Mouse (Mus musculus) frontal cortex, postnatal 25 days (tissue): ENCODE measurements at regions not wholly inside any gene's neighbourhood (a gene's known extent, or its start where the extent isn't known, plus 50 kb on each side); places are given as distances from the start of the nearest gene placed in this dataset.
A peak's percentile ranks its signal among the peaks of the same experiment; 100 is the strongest.
"Not testable (repeated sequence)": the region's sequence is repeated elsewhere in the genome, so short reads cannot be mapped to it uniquely, and the experiment has no call there.

Experiments
- DNase-seq, 2 experiments: peaks; one replicate each; pipeline ENCODE4 v3.0.0; 2022; ENCODE audit warnings: low spot score in 2 of 2

- no peak for DNase-seq
Observed at GRCm38 (mm10) chr6:140816359-140816758, 87.3 kb downstream of the Gm11077 start.

DNA sequence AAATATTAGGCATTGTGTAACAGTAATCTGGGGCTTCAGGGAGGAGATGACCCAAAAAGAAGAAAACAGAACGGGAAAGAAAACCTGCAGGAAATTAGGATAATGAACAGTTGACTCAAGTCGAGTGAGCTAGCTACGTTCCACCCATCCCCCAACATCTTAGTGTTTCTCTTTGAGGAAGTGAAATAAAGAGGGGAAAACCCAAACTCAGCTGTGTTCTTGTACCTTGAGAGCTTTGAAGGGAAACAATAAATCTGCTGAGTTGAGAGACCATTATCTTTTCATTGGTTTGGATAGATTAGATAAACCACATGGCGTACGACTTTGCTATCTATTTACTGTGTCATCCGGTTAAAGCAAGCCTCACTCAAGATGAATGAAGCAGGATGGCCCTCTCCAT lies 87.7 kb downstream of the Gm11077 start:
- no peak for DNase-seq

DNA sequence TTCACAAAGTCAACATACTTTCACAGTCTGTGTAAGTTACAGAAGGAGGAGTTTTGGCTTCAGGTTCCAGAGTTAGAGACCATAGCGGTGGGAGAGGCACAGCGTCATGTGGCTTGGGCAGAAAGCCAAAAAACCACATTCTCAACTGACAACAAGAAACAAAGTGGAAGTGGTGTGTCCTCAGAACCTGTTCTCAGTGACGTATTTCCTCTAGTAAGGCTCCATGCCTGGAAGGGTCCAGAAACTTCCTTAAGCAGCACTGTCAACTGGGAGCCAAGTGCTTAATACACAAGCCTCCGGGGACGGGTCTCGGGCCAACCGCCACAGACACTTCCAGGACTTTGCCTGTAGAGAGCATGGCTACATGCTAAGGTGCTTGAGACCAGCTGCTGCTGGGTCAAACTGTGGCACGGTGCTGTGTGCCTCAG lies 90.4 kb downstream of the Gm11077 start:
- no peak for DNase-seq

GRCm38 (mm10) chr6:140826522-140826921 lies 97.4 kb downstream of the Gm11077 start:
- DNase-seq = no peak

DNA sequence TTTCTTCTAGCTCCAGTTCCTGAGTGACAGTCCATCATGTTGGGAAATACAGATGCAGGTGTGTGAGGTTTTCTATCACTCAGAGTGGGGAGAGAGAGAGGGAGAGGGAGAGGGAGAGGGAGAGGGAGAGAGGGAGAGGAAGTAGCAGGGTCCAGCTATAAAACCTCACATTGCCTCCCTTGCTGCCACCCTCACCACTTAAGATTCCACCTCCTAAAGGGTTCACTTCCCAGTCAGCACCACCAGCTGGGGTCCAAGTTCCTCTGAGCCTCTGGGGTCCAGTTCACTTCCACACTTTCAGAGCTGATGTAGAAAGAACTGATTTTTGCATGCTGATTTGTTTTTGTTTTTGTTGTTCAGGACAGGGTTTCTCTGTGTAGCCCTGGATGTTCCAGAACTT lies 98.6 kb downstream of the Gm11077 start:
- no peak for DNase-seq

- DNase-seq = no peak
Observed at GRCm38 (mm10) chr6:140843292-140843991, 114.4 kb downstream of the Gm11077 start.

GRCm38 (mm10) chr6:140847165-140847564 lies 118.1 kb downstream of the Gm11077 start:
- DNase-seq = no peak

- no peak for DNase-seq
Observed at GRCm38 (mm10) chr6:140852420-140852819, 123.3 kb downstream of the Gm11077 start.

GRCm38 (mm10) chr6:140853508-140853907 lies 124.4 kb downstream of the Gm11077 start:
- peak in 1 of 2 experiments; percentile 41 for DNase-seq

DNA sequence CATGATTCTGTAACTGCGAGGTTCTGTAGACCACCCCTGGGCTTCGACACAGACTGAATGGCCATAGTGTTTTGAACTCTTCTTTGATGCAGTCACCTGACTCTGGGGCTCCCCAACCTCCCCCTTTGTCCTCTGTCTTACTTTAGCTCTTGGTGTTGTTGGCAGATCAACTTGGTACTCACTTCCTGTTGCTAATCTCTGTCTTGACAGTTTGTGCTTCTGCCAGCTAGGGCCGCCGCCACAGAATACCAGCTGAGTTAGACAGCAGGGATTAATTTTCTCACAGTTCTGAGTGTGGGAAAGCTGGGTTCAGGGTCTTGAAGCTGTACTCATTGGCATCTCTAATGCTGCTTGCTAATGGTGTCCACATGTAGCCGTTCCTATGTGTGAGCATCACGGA lies 125.6 kb downstream of the Gm11077 start:
- no peak for DNase-seq

DNA sequence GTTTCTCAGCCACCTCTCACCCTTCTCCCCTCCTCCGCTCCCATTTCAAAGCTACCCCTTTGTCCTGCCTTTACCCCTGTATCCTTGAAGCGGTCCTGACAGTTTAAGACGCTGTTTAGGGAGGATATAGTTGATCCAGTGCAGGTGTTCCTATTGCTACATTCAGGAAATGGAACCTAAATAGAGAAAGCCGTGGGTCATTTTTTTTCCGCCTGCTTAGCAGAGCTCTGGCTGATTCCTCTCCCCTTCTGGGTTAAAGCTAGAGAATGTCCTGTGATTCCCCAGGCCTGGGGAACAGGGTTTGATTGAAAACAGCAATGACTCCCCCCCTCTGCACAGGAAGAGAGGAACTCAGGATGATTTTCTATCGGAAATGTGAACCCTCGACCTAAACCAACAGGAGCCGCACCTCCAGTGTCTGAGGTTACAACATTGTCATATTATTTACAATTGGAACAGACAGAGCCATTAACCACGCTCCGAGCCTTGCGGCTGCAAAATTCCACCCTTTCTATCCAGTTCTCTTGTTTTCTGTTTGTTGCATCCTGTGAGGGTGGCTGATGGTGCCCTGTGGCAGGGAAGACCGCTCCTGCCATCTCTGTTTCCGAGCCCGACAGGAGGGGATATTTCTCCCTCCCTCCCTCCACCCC lies 127.5 kb downstream of the Gm11077 start:
- no peak for DNase-seq

DNA sequence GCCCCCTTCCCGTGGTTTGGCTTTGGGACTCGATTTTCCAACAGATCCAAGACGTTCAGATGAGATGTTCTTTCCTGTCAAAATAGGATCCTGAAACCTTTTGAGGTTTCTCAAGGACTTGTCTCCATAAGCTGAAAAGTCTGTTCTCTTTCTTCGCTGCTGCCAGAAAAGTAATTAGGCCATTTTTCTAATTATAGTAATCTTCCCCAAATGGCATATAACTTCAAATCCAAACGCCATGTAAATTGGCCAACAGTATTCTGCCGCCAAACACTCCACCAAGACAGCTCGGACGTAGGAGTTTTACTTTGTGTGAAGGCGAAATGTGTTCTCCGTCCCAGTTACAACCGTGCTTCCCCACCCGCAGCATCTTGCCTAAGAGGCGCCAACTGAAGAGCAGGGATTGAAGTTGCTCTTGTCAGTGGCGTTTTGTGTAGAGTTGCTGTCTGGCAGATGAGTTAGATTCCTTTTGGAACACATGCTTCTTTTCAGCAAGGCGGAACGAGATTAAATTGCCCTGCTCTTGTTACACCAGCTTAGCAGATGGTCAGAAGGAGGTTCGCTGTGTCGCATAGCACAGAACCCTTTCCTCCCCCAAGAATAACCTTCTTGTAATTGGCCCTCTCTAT lies 128.1 kb downstream of the Gm11077 start:
- DNase-seq = peak in 1 of 2 experiments; percentile 17

DNA sequence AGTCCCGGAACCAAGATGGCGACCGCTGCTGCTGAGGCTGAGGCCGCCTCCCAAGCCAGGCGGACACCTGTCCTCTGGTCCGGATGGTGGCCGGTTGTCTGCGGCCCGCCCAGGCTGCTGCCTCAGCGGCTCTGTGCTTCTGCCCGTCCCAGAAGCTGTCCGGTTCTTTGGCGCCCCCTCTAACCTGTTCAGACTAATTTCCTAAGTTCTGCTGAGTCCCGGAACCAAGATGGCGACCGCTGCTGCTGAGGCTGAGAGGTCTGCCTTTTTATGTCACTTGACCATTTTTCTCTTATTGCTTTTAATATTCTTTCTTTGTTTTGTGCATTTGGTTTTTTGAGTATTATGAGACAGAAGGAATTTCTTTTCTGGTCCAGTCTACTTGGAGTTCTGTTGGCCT lies 140.4 kb downstream of the Gm11077 start:
- DNase-seq = not testable (repeated sequence)

GRCm38 (mm10) chr6:140874831-140875230 lies 145.7 kb downstream of the Gm11077 start:
- no peak for DNase-seq

DNA sequence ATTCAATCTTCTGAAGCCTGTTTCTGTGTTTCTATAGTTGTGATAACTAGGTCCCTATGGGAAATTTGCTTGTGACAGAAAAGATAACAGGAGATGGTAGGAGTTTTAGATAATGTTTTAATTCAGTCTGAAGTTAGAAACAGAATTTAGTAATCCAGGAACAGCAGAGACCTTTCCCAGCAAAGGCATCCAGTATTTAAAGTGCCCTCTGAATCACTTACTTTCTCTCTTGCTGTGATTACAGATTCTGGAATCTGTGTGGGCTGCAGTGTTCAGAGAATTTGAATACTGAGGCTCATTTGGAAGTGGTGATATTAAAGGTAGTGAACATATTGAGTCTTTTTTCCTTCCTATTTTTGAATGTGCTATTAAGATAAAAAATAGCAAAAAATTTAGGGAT lies 154.6 kb downstream of the Gm11077 start:
- no peak for DNase-seq

- no peak for DNase-seq
Observed at GRCm38 (mm10) chr6:140888610-140889009, 159.5 kb downstream of the Gm11077 start.

DNA sequence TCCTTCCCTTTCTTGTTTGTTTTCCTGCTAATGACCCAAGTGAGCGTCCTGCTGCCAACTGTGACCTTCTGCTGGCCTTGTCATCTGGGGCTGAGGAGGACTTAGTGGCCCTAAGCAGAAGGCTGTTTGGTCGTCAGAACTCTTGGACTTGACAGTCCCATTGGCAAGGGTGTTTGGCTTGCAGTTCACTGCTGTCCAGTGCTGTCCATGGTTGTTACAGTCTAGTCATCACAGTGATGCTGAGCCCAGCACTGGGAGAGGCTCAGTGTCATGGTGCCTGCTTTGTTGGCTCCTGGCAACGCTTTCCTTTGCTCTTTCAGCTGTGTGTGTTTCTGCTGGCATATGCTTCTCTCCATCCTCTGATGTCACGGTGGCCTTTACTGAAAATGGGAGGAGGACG lies 161.0 kb downstream of the Gm11077 start:
- DNase-seq = no peak

DNA sequence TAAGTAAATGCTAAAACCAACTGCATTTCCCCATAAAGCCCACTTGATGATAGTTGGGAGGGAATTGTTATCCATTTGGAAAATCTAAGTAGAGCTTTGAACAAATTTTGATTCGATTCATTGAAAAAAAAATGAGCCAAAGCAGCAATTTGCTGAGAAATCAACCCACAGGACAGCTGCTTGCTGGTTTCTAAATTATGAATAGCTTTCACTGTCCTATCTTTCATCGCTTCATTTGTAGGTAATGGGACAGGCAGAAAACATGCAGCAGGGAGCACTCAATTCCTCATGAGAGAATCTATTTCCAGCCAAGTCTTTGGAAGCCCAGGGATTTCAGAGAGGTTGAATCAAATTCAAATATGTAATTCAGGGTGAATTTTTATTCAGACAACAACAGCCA lies 161.5 kb downstream of the Gm11077 start:
- DNase-seq = no peak

GRCm38 (mm10) chr6:140894467-140894866 lies 165.4 kb downstream of the Gm11077 start:
- no peak for DNase-seq

DNA sequence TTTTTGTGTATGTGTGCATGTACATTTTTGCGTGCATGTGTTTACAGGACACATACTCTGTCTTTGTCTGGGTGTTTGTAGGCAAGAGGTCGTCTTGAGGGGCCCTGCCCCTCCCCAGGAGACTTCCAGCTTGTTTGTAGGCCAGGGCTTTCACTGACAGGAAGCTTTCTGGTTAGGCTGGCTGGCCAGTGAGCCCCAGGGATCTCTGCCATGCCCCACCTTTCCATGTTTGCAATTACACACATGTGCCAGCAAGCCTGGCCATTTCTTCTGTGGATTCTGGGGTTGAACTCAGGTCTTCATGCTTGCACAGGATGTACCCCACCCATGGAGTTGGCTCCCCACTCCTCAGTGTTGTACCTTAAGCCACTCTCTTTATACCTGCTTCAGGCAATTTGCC lies 166.4 kb downstream of the Gm11077 start:
- no peak for DNase-seq

GRCm38 (mm10) chr6:140897111-140897510 lies 168.0 kb downstream of the Gm11077 start:
- DNase-seq = no peak

- DNase-seq = peak; percentile 20 to 41
Observed at GRCm38 (mm10) chr6:140924319-140924981, 195.4 kb downstream of the Gm11077 start.
